Mouse (Mus musculus) thymus, adult 2 months (tissue): Measurements from ENCODE around the gene Hoxa4.

ENCODE experiments used
- CTCF ChIP-seq: fragments of 200-500 bp; IDR thresholded peaks from 2 replicates; pipeline ENCODE4 v1.5.1; 2012; ENCODE audit warnings: mild to moderate bottlenecking, control low read depth, low read length, moderate library complexity, borderline replicate concordance; ENCODE audit not compliant: control insufficient read depth, poor library complexity, insufficient read depth; ENCODE audit errors: extremely low read depth
- POLR2A ChIP-seq: fragments of 200-500 bp; IDR thresholded peaks from 2 replicates; pipeline ENCODE4 v1.6.1; 2012; ENCODE audit warnings: mild to moderate bottlenecking, low read length, control low read depth, moderate library complexity; ENCODE audit not compliant: control insufficient read depth, poor library complexity, insufficient read depth; ENCODE audit errors: extremely low read depth

GRCm38 (mm10) chr6:52175864-52176263 is 15.7 kb downstream of the Hoxa4 start:
- TF ChIP-seq POLR2A: no peak
- TF ChIP-seq CTCF: no peak
